Mouse (Mus musculus) olfactory bulb, adult 2 months (tissue): ENCODE data around the gene Rufy1.

Experiments
- CTCF ChIP-seq: fragments of 200-500 bp; IDR thresholded peaks from 2 replicates; pipeline ENCODE4 v1.5.1; 2012; ENCODE audit warnings: low read depth, mild to moderate bottlenecking, low read length, moderate library complexity; ENCODE audit not compliant: insufficient read depth
- POLR2A ChIP-seq: fragments of 200-500 bp; IDR thresholded peaks from 2 replicates; pipeline ENCODE4 v1.6.1; 2012; ENCODE audit warnings: mild to moderate bottlenecking, low read depth, low read length, moderate library complexity; ENCODE audit not compliant: insufficient read depth

- TF ChIP-seq POLR2A (no peak), CTCF (no peak)
Measured at GRCm38 (mm10) chr11:50373621-50374020, 57.3 kb downstream of the Rufy1 start.
